Mouse (Mus musculus) c-Kit-positive CD71-positive TER-119-positive erythroid progenitor cells, embryonic 14.5 days (primary cell): ENCODE data around the gene Gprin3.

Experiments
- DNase-seq: peaks from one replicate; pipeline ENCODE4 v3.0.0-alpha.2; 2013; ENCODE audit warnings: low spot score

The Gprin3 gene

DNA sequence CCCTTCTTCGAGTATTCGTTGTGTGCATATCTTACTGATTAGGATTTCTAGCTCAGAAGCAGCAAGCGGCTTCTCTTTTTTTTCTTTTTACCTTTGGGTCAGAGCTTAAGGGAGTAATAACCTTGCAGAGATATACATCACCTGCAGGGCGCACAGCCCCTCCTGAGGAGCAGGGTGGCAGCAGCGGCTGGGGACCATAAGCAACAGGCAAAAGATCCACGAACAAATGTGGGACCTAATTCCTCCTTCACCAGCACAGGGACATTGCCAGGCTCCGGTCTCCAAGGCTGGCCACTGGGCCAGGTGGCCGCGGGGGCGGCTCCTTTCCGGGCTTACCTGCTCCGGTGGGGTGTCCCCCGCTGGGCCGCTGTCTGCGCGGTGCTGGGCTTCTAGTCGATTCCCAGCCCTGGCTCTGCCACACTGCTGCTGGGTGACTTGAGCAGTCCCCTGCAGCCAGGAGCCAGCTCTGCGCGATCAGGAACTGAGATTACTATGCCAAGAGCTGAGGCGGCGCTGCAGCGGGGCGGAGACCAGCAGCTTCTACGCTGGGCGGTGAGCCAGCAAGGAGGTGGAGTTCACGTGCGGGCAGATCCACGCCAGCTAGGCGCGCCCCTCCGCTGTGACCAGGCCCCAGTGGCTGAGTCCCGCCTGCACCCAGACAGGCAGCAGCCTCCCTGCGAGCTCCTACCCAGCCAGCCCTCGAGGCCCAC lies at the start of gene Gprin3:
TSS of gene Gprin3 (minus strand) at position 471 of the 710 bp plus-strand sequence.
- no peak for DNase-seq

GRCm38 (mm10) chr6:59458861-59459260 lies 32.8 kb upstream of the Gprin3 start:
- no peak for DNase-seq

DNA sequence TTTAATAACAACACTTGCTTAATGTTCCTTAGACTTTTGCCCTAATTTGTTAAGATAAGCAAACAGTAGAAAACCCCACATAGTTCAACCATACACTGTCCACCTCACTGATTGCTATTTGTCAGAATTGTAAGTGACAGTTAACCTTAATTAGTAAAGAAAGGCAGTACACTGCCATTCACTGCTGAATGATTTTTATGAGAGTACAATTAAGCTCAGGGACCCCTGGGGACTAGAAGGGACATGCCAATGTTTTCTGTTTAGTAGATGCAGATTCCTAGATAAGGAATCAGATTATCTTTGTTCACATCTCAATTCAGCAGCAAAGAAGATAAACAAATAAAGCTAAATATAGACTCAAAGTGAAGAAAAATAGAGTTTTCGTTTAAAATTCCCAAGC lies 30.0 kb upstream of the Gprin3 start:
- no peak for DNase-seq

GRCm38 (mm10) chr6:59451348-59451747 lies 25.3 kb upstream of the Gprin3 start:
- DNase-seq = no peak

DNA sequence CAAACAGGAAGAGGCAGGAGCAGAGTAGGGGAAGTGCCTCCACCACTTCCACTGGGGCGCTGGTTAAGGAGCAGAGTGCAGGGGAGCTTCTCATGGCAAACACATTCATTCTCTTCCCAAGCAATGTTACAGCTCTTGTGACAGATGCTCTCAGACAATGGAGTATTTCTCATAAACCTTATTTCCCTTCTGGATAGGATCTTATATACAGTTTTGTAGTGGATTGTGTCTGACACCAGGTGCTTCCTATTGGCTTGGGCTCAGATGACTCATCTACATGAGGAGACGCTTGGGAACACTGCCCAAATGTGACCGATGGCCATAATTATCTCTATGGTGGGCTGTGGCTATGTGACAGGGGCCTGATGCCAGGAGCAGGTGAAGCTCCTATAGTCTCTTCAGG lies 19.0 kb upstream of the Gprin3 start:
- DNase-seq = no peak

- DNase-seq = no peak
Observed at GRCm38 (mm10) chr6:59435906-59436305, 9.8 kb upstream of the Gprin3 start.

DNA sequence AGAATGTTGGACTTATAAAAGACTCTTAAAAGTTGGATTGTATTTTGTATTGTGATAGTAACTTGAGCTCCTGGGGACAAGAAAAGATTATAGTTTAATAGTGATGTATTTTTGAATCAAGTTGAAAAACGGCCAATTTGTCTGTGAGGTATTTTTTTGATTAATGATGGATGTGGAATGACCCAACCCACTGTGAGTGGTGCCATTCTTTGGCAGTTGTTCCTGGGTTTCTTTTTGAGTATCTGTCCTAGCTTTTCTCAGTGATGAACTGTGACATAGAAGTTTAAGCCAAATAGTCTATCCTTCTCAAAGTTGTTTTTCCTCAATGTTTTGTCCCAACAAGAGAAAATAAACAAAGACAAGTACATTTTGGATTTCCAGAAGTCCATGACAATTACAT lies 7.0 kb upstream of the Gprin3 start:
- DNase-seq = no peak

- no peak for DNase-seq
Observed at GRCm38 (mm10) chr6:59426534-59426885, 416 bp upstream of the Gprin3 start.

GRCm38 (mm10) chr6:59424871-59425740 lies 988 bp downstream of the Gprin3 start:
- no peak for DNase-seq

GRCm38 (mm10) chr6:59423836-59424235 lies 2.3 kb downstream of the Gprin3 start:
- no peak for DNase-seq

DNA sequence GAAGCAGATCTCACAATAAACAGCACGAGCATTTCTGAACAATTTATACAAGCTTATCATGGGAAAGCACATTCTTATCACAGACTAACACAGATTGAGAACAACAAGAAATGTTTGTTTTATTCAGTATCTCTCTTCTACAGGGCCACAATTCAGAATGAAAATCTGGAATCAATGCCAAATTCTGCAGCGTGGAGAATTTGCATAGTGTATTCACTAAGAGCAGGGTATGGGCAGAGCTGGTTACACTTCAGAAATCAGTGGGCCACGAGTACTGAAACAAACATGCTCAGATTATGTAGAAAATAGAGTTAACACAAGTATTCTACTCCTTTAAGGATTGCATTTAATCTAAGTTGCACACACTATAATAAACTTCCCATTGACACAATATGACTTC lies 6.8 kb downstream of the Gprin3 start:
- no peak for DNase-seq

GRCm38 (mm10) chr6:59418659-59419058 lies 7.4 kb downstream of the Gprin3 start:
- no peak for DNase-seq

DNA sequence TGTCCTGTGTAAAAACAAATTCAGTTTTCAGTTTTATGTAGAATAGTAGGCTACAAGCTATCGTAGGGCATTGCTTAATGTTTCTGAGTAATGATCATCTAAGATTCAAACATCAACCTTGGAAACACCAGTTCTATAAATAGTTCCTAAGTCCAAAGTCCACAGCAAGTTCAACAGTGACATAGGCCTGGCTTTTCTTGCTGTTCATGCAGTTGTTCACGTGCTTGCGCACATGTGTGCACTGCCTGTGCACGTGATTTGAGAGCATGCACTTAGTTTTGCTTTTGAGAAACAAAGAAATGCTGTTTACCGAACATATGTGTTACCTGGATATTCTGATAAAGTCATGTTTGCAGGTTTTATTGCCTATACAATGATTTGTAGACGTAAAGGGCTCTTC lies 11.3 kb downstream of the Gprin3 start:
- no peak for DNase-seq

GRCm38 (mm10) chr6:59412417-59413346 lies 13.4 kb downstream of the Gprin3 start:
- no peak for DNase-seq

DNA sequence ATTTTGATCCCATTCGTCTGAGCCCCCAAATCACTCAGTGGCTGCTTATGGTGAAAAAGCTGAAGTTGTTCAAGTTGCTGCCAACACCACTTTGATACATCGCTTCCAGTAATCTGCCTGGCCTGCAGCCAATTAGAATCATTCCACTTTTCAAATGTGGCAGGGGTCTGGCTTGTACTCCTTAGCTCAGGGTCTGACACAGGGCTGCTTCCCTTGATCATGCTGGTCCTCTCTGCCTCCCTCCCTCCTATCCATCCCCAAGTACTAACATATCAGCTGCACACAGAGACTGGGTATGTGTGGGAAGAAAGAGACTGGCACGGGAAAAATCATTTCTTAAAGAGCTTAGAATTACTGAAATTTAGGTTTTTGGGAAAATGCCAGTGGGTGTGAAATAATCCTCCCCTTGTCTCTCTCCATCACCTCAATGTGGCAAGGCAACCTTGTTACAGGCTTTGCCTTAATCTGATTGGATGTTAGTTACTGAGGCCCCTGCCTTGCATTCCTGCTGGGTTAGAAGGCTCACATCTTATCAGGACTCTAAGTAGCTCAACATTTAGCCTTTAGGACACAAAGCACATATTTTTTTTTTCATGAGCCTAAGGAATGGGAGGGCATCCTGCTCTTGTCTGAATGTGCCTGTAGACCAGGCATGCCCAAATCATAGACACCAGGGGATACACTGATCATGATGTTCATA lies 16.9 kb downstream of the Gprin3 start:
- no peak for DNase-seq

GRCm38 (mm10) chr6:59407482-59407997 lies 18.6 kb downstream of the Gprin3 start:
- no peak for DNase-seq

GRCm38 (mm10) chr6:59390208-59390607 lies 35.9 kb downstream of the Gprin3 start:
- no peak for DNase-seq

DNA sequence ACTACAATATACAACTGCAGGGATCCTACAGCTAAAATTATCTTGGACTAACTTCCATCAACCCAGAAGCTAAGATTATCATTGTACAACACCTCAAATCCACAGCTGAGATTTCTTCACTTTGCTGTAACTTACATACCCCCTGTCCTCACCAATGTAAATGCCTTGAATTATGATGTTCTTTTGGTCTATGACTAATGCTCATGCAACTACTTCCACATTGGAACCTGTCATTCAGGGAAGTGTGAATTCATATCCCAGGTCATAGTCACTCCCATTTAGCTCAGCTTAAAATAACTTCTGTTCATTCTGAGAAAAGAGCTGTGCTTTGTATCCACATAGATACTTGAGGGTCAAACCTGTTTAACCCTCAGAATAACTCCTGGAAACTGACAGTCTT lies 60.8 kb downstream of the Gprin3 start:
- no peak for DNase-seq

- DNase-seq = no peak
Observed at GRCm38 (mm10) chr6:59363282-59363681, 62.8 kb downstream of the Gprin3 start.

- DNase-seq = no peak
Observed at GRCm38 (mm10) chr6:59354943-59355342, 71.2 kb downstream of the Gprin3 start.

GRCm38 (mm10) chr6:59351108-59351789 lies 74.8 kb downstream of the Gprin3 start:
- no peak for DNase-seq
